Mouse (Mus musculus): Measurements from ENCODE around the gene Ddx23. TPM values are rescaled to one million over a fixed set of nuclear protein-coding genes. Genes with fewer than 3 reads are reported as not detected.

Gene Ddx23
- polyA plus RNA-seq (2021; fragmentation: Nextera tagmentation): 21.4 and 22.1 TPM in 2 replicates
- long read RNA-seq, experiment 1, transcript Ddx23-201 (17 exons, 3,187 nt): major isoform, 8 of 23 reads
- long read RNA-seq, experiment 1, partial matches to known transcripts: 7 of 23 reads
- long read RNA-seq, experiment 1, other reads (novel, unspliced or antisense): 7 of 23 reads
- long read RNA-seq, experiment 2, partial matches to known transcripts: 14 of 15 reads
- long read RNA-seq, experiment 2, other reads (novel, unspliced or antisense): 1 of 15 reads

DNA sequence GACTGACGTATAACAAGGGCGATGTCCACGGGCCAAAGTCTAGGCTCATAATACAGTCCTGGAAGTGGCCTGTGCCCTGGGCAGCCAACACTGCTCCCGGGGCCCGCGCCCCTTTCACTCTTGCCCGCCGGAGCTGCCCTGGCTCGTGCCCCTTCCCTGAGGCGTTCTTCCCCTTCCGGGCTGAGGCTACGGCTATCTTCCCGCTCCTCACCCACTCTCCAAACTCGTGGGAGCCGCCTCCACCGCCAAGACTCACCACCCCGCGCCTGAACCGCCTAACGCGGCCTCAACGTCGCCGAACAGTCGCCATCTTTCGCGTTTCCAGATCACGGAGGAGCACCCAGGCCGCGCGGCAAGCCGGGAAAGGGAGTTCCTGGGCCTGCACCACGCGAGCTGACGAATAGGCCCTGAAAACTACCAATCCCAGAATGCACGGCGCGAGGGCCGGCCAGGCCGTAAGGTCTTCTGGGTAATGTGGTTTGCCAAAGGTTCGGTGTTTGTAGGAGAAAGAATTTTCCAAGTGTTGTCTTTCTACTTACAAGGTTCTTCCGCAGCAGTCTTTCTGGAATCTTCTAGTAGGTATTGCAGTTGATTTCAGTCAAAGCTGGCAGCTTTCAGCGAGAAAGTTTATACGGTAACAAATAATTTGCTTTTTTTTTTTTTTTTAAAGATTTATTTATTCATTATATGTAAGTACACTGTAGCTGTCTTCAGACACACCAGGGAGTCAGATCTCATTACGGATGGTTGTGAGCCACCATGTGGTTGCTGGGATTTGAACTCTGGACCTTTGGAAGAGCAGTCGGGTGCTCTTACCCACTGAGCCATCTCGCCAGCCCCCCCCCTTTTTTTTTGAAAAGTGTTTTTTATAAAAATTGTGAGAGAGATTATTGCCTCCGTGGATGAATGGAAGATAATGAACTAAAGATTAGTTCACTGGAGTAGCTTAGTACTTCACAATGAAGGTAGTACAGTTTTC, at the start of gene Ddx23:
Gene Ddx23 (minus strand): TSS at position 328 of the 979 bp plus-strand sequence.

DNA sequence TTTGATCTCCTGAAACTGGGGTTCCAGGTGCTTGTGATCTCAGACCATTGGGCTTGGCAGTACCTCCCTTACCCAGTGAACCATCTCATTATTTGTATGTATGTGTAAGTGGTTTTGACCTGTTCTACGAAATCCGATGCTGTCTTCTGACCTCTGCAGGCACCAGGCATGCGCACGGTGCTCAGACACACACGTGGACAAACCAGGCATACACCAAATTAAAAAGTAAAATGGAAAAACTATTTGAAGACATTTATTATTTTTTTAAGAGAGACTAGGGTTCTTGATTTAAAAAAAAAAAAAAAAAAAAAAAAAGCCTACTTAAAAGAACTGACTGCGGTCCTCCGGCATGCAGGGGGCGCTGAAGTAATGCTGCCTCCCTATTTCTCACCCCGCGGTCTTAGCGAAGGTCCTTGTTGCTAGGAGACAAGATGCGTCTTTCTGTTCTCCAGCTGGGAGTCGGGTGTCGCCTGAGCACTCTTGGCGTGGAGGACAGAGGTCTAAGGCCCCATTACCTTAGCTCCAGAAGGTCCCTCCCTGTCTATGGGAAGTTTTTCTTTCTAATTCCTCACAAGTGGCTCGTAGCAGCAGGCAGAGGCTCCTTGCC, 45.2 kb upstream of the Ddx23 start, which contains the start of gene Ccdc65:
Gene Ccdc65 (plus strand): TSS at position 442 of the 607 bp plus-strand sequence.

DNA sequence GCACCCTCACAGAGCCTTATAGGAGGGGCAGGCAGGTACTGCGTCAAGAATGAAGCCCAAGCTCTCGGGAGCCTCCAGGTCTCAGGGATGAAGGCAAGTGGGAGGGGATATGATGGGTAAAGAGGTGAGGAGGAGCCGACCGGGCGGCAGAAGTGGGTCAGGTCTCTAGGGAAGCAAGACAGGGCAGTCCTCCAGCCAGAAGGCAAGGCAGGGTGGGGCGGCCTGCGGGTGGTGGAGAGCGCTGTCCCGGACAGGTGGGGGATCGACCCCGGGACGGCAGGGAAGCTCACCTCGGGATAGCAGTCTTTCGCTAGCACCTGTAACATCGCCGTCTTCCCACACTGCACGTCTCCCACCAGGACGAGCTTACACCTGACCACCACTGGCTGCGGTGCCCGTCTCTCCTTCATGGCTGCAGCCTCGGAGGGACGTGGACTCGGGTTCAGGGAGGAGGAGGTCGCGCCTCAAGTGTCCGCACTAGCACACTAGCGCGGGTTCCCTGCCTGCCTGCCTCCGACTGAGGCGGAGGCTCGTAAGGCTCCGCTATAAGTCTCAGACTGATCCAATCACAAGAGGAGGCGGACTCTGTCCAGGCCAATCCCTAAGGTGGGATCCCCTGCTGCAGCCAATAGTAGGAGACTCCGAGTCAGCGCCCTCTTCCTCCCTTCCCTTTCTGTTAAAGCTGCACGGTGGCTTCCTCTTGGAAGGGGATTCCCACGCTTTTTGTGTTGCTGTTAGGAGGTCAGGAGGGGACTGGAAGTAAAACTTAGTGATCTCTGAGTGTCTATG, 14.4 kb upstream of the Ddx23 start, which contains the start of gene Rnd1:
Gene Rnd1 (minus strand): TSS at position 522 of the 789 bp plus-strand sequence.

DNA sequence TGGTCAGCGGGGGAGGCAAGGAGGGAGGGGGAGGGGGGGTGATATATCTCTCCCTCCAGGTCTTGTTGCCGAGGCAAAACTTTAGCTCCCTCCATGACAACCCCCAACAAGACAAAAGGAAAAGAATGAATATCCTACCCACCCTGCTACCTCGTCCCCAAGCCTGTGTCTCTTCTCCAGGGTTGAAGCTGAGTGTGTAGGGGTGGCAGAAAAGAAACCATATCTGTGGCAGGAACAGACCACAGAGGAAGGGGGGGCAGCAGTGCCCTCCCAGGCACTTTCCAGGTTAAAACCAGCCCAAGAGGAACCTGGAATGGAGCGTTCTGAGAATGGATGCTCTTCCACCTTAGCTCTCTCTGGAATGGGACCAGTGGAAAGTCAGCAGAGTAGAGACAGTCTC, 32.2 kb downstream of the Ddx23 start, which contains the start of gene Cacnb3:
Gene Cacnb3 (plus strand): TSS at position 301 of the 400 bp plus-strand sequence.

DNA sequence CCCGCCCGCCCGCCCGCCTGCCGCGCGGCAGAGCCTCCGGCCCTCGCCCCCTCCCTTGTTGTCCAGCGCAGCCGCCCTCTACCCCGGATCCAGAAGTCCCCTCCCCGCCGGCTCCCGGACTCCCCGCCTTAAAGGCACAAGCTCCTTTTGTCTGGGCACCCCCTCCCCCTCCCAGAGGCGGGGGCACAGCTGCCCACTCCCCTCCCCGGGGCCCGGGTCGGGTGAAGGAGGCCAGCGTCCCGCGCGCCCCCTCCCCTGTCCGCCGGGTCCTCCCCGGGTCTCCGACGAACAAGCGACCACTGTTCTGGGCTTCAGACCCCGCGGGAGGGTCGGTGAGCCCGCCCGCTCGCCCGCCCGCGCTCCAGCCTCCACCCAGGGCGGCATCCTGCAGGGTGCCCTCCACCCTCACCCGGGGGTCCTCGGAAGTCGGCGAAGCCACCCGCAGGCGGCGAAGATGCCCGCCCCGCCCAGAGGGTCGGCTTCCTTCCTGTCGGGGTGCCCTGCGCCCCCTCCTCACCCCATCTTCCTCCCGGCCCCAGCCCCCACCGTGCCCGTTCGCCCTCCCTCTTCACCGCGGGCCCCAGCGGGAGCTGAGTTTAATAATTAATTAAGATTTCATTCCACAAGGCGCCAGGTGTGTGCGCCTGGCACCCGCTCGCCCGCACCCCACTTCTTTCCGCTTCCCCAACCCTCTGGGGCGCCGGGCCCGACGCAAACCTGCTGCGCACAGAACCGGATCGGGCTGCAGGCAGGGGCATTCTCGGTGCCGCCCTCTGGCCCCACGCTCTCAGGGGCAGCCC, 53.2 kb downstream of the Ddx23 start, which contains the start of gene Adcy6:
Gene Adcy6 (minus strand): TSS at position 746 of the 800 bp plus-strand sequence.

Other genes with a start within 250 kb of the Ddx23 start
- not detected in 2 replicates for gene Olfr282, start 231.7 kb downstream of the Ddx23 start, polyA plus RNA-seq (2021; fragmentation: Nextera tagmentation)
- not detected in 2 replicates for gene Olfr281, start 210.3 kb downstream of the Ddx23 start, polyA plus RNA-seq (2021; fragmentation: Nextera tagmentation)
- not detected in 2 replicates for gene OR5BS1P, start 193.0 kb downstream of the Ddx23 start, polyA plus RNA-seq (2021; fragmentation: Nextera tagmentation)
- gene Lalba, start 180.2 kb downstream of the Ddx23 start, polyA plus RNA-seq (2021; fragmentation: Nextera tagmentation): not detected in 2 replicates
- 0.01 TPM in 1 of 2 replicates, not detected in the other for gene Olfr279, start 170.5 kb downstream of the Ddx23 start, polyA plus RNA-seq (2021; fragmentation: Nextera tagmentation)
- gene Kansl2, start 128.6 kb downstream of the Ddx23 start, polyA plus RNA-seq (2021; fragmentation: Nextera tagmentation): 39.2 and 43.9 TPM in 2 replicates
- 21.6 and 24.3 TPM in 2 replicates for gene Ccnt1, start 92.0 kb downstream of the Ddx23 start, polyA plus RNA-seq (2021; fragmentation: Nextera tagmentation)
- gene 4930415O20Rik, start 91.9 kb downstream of the Ddx23 start, polyA plus RNA-seq (2021; fragmentation: Nextera tagmentation): not detected in 2 replicates
- 2.3 and 3.5 TPM in 2 replicates for gene Adcy6, start 52.8 kb downstream of the Ddx23 start, polyA plus RNA-seq (2021; fragmentation: Nextera tagmentation)
- gene Cacnb3, start 32.1 kb downstream of the Ddx23 start, polyA plus RNA-seq (2021; fragmentation: Nextera tagmentation): 69.9 and 113 TPM in 2 replicates
- gene Rnd1, start 14.6 kb upstream of the Ddx23 start, polyA plus RNA-seq (2021; fragmentation: Nextera tagmentation): 18.2 and 20.5 TPM in 2 replicates
- gene Ccdc65, start 45.3 kb upstream of the Ddx23 start, polyA plus RNA-seq (2021; fragmentation: Nextera tagmentation): 8.6 and 9.4 TPM in 2 replicates
- gene Fkbp11, start 65.3 kb upstream of the Ddx23 start, polyA plus RNA-seq (2021; fragmentation: Nextera tagmentation): 3.7 and 4.3 TPM in 2 replicates
- gene Arf3, start 100.3 kb upstream of the Ddx23 start, polyA plus RNA-seq (2021; fragmentation: Nextera tagmentation): 83.7 and 260 TPM in 2 replicates
- gene Wnt10b, start 115.3 kb upstream of the Ddx23 start, polyA plus RNA-seq (2021; fragmentation: Nextera tagmentation): 0.10 TPM in 1 of 2 replicates, not detected in the other
- gene Wnt1, start 127.0 kb upstream of the Ddx23 start, polyA plus RNA-seq (2021; fragmentation: Nextera tagmentation): 0.93 and 1.6 TPM in 2 replicates
- 59.9 and 75.6 TPM in 2 replicates for gene Ddn, start 146.6 kb upstream of the Ddx23 start, polyA plus RNA-seq (2021; fragmentation: Nextera tagmentation)
- gene Prkag1, start 168.6 kb upstream of the Ddx23 start, polyA plus RNA-seq (2021; fragmentation: Nextera tagmentation): 67.4 and 70.2 TPM in 2 replicates
- gene Kmt2d, start 208.3 kb upstream of the Ddx23 start, polyA plus RNA-seq (2021; fragmentation: Nextera tagmentation): 9.8 and 13.0 TPM in 2 replicates
- 9.0 and 9.2 TPM in 2 replicates for gene Rhebl1, start 231.6 kb upstream of the Ddx23 start, polyA plus RNA-seq (2021; fragmentation: Nextera tagmentation)
- gene Dhh, start 235.6 kb upstream of the Ddx23 start, polyA plus RNA-seq (2021; fragmentation: Nextera tagmentation): 0.10 and 0.11 TPM in 2 replicates

Data from left cerebral cortex, adult 6 months (tissue).